Mouse (Mus musculus): ENCODE results near the gene Lyrm1. TPM values are rescaled to one million over a fixed set of nuclear protein-coding genes. Genes with fewer than 3 reads are reported as not detected.

The Lyrm1 gene
- polyA plus RNA-seq, 1 experiment from 2014 or later = 4.5 TPM

DNA sequence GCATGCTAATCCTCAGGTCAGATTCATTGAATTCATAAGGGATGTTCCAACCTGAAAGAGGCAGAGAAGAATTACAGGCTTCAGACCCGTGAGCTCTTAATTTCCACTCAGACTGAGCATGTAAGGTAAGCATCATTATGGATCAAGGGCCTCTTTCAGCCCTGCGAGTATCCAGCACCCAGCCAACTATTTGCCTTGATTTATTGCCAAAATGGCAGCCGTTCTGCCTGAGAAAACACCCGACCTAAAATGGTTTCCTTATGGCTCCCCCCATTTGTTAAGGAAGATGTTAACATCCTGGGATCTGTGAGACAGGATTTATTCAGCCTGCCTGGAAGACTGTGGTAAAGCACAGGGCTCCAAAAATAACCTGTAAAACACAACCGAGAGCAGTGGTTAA lies 41.4 kb downstream of the Lyrm1 start:
- Histone ChIP-seq H3K4me2 (ENCODE audit: low read depth, low read length) (no peak overlapping the region), H3K9ac (replicated peaks) (no peak overlapping the region), H3K36me3 (replicated peaks; ENCODE audit: insufficient read depth, low read length) (no peaks in the 10 kb centered on the region), H3K27me3 (ENCODE audit: insufficient read depth, low read length) (no peaks in the 10 kb centered on the region), H3K4me3 (ENCODE audit: low read depth, low read length) (no peak overlapping the region), H3K27ac (ENCODE audit: low read depth) (no peak overlapping the region), H3K4me1 (ENCODE audit: insufficient read depth) (peaks cover 5% of the 10 kb centered on the region; the same call in 1 of the 2 replicates), H3K9me3 (ENCODE audit: low read length) (no peaks in the 10 kb centered on the region)
- no peak for DNase-seq
- ATAC-seq = no peak
- WGBS (ENCODE audit: insufficient replicate concordance) = 63% methylated on average over 5 of the region's 5 CpGs
- TF ChIP-seq CTCF (IDR thresholded peaks at IDR 0.05; ENCODE audit: low read depth) = no peak
- no peak for TF ChIP-seq EP300 (IDR thresholded peaks at IDR 0.05; ENCODE audit: low read depth)

DNA sequence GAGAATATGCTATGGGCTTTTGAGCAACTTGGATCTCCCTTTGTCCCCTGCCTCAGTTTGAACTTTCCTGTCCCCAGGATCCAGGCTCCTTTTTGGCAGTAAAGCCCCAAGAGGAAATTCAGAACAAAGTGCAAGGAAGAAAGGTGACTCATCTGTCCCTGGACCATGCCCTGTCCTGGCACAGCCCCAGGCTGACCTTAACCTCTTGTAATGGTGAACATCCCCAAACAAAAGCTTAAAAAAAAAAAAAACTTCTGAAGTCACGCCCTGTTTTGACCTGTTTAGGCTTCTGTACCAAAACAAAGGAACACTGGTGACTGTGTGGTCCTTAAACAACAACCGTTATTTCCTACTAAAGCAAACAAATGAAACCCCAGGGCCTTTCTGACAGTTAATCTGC lies 45.9 kb downstream of the Lyrm1 start:
- peak; percentile 64 for DNase-seq
- Histone ChIP-seq H3K27me3 (ENCODE audit: insufficient read depth, low read length) (no peaks in the 10 kb centered on the region), H3K36me3 (replicated peaks; ENCODE audit: insufficient read depth, low read length) (no peaks in the 10 kb centered on the region), H3K4me1 (ENCODE audit: insufficient read depth) (peaks cover 5% of the 10 kb centered on the region; the same call in 1 of the 2 replicates), H3K27ac (ENCODE audit: low read depth) (no peak overlapping the region), H3K4me2 (ENCODE audit: low read depth, low read length) (no peak overlapping the region), H3K9me3 (ENCODE audit: low read length) (no peaks in the 10 kb centered on the region), H3K4me3 (ENCODE audit: low read depth, low read length) (no peak overlapping the region), H3K9ac (replicated peaks) (no peak overlapping the region)
- peak; percentile 84 for ATAC-seq
- WGBS (ENCODE audit: insufficient replicate concordance) = 48% methylated on average over 2 of the region's 2 CpGs
- TF ChIP-seq EP300 (IDR thresholded peaks at IDR 0.05; ENCODE audit: low read depth) (peak; percentile 15; the same call in 1 of the 2 replicates), CTCF (IDR thresholded peaks at IDR 0.05; ENCODE audit: low read depth) (no peak)

DNA sequence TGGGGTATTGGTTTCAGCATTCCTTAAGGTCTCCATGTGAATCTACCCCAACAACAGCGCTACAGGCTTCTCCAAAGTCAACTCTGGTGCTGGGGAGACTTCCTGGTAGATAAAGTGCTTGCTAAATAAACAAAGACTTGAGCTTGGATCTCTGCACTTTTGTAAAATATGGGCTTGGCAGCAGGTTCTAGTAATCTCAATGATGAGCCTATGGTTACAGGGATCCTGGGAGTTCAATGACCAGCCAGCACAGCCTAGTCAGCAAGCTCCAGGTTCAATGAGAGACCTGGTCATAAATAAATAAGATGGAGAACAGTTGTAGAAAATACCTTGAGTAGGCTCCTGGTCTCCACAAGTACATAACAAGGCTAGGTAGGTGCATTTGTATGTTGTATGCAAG lies 58.4 kb downstream of the Lyrm1 start:
- no peak overlapping the region for H3K4me2 ChIP-seq (ENCODE audit: low read depth, low read length)
- 44% methylated on average over 1 of the region's 1 CpGs for WGBS (ENCODE audit: insufficient replicate concordance)
- no peak overlapping the region for H3K4me3 ChIP-seq (ENCODE audit: low read depth, low read length)
- TF ChIP-seq EP300 (IDR thresholded peaks at IDR 0.05; ENCODE audit: low read depth) (no peak), CTCF (IDR thresholded peaks at IDR 0.05; ENCODE audit: low read depth) (no peak)
- H3K4me1 ChIP-seq (ENCODE audit: insufficient read depth) = no peaks in the 10 kb centered on the region
- H3K9ac ChIP-seq (replicated peaks) = no peak overlapping the region
- no peak overlapping the region for H3K27ac ChIP-seq (ENCODE audit: low read depth)
- H3K36me3 ChIP-seq (replicated peaks; ENCODE audit: insufficient read depth, low read length) = no peaks in the 10 kb centered on the region
- ATAC-seq = no peak
- H3K27me3 ChIP-seq (ENCODE audit: insufficient read depth, low read length) = no peaks in the 10 kb centered on the region
- DNase-seq = no peak
- no peaks in the 10 kb centered on the region for H3K9me3 ChIP-seq (ENCODE audit: low read length)

DNA sequence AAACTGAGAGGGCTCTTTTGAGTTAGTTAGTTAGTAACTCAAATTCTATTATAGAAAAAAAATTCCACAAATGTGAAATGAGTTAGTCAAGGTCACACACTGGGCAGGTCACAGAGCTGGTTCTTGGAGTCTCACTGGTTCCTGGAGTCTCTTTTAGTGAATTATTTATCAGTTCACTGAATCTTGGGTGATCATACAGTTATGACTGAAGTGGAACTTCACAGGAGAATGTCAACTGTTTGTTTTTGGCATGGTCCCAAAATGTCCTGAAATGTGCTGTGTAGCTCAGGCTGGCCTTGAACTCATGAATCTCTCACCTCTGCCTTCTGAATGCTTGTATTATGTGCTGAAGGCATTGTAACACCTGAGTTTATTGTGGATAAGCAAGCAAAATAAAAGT lies 61.8 kb downstream of the Lyrm1 start:
- H3K9ac ChIP-seq (replicated peaks) = no peak overlapping the region
- no peak overlapping the region for H3K27ac ChIP-seq (ENCODE audit: low read depth)
- DNase-seq = no peak
- ATAC-seq = no peak
- H3K4me1 ChIP-seq (ENCODE audit: insufficient read depth) = no peaks in the 10 kb centered on the region
- TF ChIP-seq EP300 (IDR thresholded peaks at IDR 0.05; ENCODE audit: low read depth) (no peak), CTCF (IDR thresholded peaks at IDR 0.05; ENCODE audit: low read depth) (no peak)
- no peaks in the 10 kb centered on the region for H3K27me3 ChIP-seq (ENCODE audit: insufficient read depth, low read length)
- H3K4me3 ChIP-seq (ENCODE audit: low read depth, low read length) = no peak overlapping the region
- no peaks in the 10 kb centered on the region for H3K9me3 ChIP-seq (ENCODE audit: low read length)
- H3K36me3 ChIP-seq (replicated peaks; ENCODE audit: insufficient read depth, low read length) = no peaks in the 10 kb centered on the region
- no peak overlapping the region for H3K4me2 ChIP-seq (ENCODE audit: low read depth, low read length)

DNA sequence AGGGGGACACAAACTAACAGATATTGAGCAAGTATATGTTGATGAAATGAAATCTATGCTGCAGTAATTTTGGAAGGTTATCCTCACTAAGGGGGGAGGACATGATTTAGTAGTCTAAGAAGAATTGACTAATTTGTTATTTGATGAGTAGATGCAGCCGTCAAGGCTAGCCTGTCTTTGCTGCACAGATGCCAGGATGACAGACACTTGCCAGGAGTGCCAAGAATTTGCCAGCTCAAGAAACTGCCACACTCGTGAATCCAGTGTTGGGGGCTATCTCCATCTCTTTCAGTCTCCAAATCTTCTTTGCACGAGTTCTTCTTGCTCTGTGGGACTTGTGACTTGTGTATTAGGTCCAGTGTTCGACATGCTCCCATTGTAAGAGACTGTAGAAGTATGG lies 63.4 kb downstream of the Lyrm1 start:
- H3K4me1 ChIP-seq (ENCODE audit: insufficient read depth) = no peaks in the 10 kb centered on the region
- no peak overlapping the region for H3K27ac ChIP-seq (ENCODE audit: low read depth)
- H3K9me3 ChIP-seq (ENCODE audit: low read length) = no peaks in the 10 kb centered on the region
- no peak overlapping the region for H3K4me2 ChIP-seq (ENCODE audit: low read depth, low read length)
- TF ChIP-seq CTCF (IDR thresholded peaks at IDR 0.05; ENCODE audit: low read depth) = no peak
- no peak for TF ChIP-seq EP300 (IDR thresholded peaks at IDR 0.05; ENCODE audit: low read depth)
- H3K9ac ChIP-seq (replicated peaks) = no peak overlapping the region
- H3K36me3 ChIP-seq (replicated peaks; ENCODE audit: insufficient read depth, low read length) = no peaks in the 10 kb centered on the region
- no peak for ATAC-seq
- no peak overlapping the region for H3K4me3 ChIP-seq (ENCODE audit: low read depth, low read length)
- 52% methylated on average over 4 of the region's 4 CpGs for WGBS (ENCODE audit: insufficient replicate concordance)
- no peaks in the 10 kb centered on the region for H3K27me3 ChIP-seq (ENCODE audit: insufficient read depth, low read length)
- no peak for DNase-seq

DNA sequence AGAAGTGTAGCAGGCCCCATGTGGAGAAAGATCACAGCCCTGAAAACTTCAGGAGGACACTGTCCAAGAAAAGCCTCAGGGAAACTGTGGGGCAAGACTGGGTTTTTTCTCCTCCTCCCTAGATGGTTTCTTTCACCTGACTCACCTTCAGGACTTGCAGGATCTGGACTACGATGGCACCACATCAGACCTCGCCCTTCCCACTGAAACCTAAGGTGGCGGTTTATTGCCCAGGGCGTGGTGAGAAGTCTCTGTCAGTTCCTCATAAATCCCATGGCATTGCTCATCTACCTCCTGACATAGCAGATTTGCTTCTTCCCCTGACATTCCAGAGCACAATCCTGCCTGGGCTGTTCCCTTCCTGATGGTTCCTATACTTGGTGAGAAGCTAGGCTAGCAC lies 63.8 kb downstream of the Lyrm1 start:
- H3K9ac ChIP-seq (replicated peaks) = no peak overlapping the region
- WGBS (ENCODE audit: insufficient replicate concordance) = 81% methylated on average over 4 of the region's 4 CpGs
- DNase-seq = no peak
- no peak overlapping the region for H3K4me2 ChIP-seq (ENCODE audit: low read depth, low read length)
- no peaks in the 10 kb centered on the region for H3K4me1 ChIP-seq (ENCODE audit: insufficient read depth)
- ATAC-seq = no peak
- H3K27ac ChIP-seq (ENCODE audit: low read depth) = no peak overlapping the region
- no peaks in the 10 kb centered on the region for H3K27me3 ChIP-seq (ENCODE audit: insufficient read depth, low read length)
- H3K36me3 ChIP-seq (replicated peaks; ENCODE audit: insufficient read depth, low read length) = no peaks in the 10 kb centered on the region
- TF ChIP-seq EP300 (IDR thresholded peaks at IDR 0.05; ENCODE audit: low read depth) (no peak), CTCF (IDR thresholded peaks at IDR 0.05; ENCODE audit: low read depth) (no peak)
- no peaks in the 10 kb centered on the region for H3K9me3 ChIP-seq (ENCODE audit: low read length)
- no peak overlapping the region for H3K4me3 ChIP-seq (ENCODE audit: low read depth, low read length)

DNA sequence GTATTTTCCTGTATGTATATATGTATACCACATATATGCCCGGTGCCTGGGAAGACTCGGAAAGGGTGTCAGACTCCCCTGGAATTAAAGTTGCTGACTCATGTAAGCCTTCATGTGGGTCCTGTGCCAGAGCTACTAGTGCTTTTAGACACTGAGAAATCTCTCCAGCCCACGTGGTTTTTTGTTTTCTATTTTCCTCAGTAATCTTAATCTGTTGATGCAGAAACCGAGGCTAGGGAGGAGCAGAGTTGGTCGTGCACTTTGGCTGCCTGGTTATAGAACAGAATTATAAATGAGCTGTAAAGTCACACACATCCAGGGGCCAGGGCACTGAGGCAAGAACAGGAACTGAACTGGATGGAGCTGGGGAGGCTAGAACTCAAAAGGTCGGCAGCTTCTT lies 64.3 kb downstream of the Lyrm1 start:
- Histone ChIP-seq H3K9me3 (ENCODE audit: low read length) (no peaks in the 10 kb centered on the region), H3K4me1 (ENCODE audit: insufficient read depth) (no peaks in the 10 kb centered on the region), H3K9ac (replicated peaks) (no peak overlapping the region), H3K4me3 (ENCODE audit: low read depth, low read length) (no peak overlapping the region), H3K27me3 (ENCODE audit: insufficient read depth, low read length) (no peaks in the 10 kb centered on the region), H3K4me2 (ENCODE audit: low read depth, low read length) (no peak overlapping the region), H3K36me3 (replicated peaks; ENCODE audit: insufficient read depth, low read length) (no peaks in the 10 kb centered on the region), H3K27ac (ENCODE audit: low read depth) (no peak overlapping the region)
- DNase-seq (no peak), ATAC-seq (no peak)
- TF ChIP-seq EP300 (IDR thresholded peaks at IDR 0.05; ENCODE audit: low read depth) (no peak), CTCF (IDR thresholded peaks at IDR 0.05; ENCODE audit: low read depth) (no peak)
- WGBS (ENCODE audit: insufficient replicate concordance) = 65% methylated on average over 6 of the region's 6 CpGs
